Mouse (Mus musculus): ENCODE results near the gene Rbm24.

DNA sequence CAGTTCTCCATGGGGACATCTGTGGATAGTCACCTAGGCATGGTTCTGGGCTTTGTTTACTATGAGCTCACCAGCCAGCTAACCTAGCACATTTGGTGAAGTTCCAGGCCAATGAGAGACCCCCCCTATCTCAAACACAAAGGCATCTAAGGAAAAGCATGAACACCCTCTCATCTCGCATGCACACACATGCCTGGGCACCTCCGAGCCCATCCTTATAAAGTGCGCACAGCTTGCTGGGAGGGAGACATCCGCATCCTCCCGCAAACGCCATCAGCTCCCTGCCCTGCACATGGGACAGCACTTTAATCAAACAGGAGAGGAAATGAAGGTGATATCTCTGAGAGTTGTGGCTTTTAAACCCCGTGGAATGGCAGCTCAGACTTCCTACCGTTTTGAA is 50.0 kb downstream of the Rbm24 start:
- TF ChIP-seq MAX (IDR thresholded peaks at IDR 0.05; ENCODE audit: low read length): no peak
- TF ChIP-seq POLR2A (IDR thresholded peaks at IDR 0.05; ENCODE audit: low read depth, low read length): no peak
- TF ChIP-seq KAT2A (IDR thresholded peaks at IDR 0.05; ENCODE audit: insufficient replicate concordance, low read length): no peak
- no peak for TF ChIP-seq CTCF (conservative IDR thresholded peaks at IDR 0.05 in 1 of 2, IDR thresholded peaks at IDR 0.05 in 1 of 2; ENCODE audit: low read depth in 2 of 2, low read length in 2 of 2)
- TF ChIP-seq CHD2 (IDR thresholded peaks at IDR 0.05; ENCODE audit: low read length): no peak
- no peak for TF ChIP-seq CHD1 (IDR thresholded peaks at IDR 0.05; ENCODE audit: low read depth, low read length)
- TF ChIP-seq E2F4 (IDR thresholded peaks at IDR 0.05; ENCODE audit: insufficient replicate concordance, low read depth, low read length): no peak
- TF ChIP-seq PAX5 (IDR thresholded peaks at IDR 0.05; ENCODE audit: low read length): no peak
